Mouse (Mus musculus) hindbrain, embryonic 16.5 days (tissue): ENCODE measurements around the gene Prss44. TPM values are rescaled to one million over a fixed set of nuclear protein-coding genes. Genes with fewer than 3 reads are reported as not detected.

ENCODE experiments used
- ATAC-seq: fragments of 200-750 bp; cut with Nextera tagmentation; 2 replicates; pipeline ENCODE4 v1.8.0; 2017; ENCODE audit warnings: moderate TSS enrichment, moderate library complexity
- H3K27ac ChIP-seq: fragments of 300-500 bp; sonication (generic); 2 replicates; pipeline ENCODE4 v1.5.1; 2014; ENCODE audit warnings: low read depth, mild to moderate bottlenecking, control low read depth, low read length, moderate library complexity
- H3K27me3 ChIP-seq: fragments of 300-500 bp; sonication (generic); replicated peaks from 2 replicates; pipeline ENCODE4 v1.6.1; 2014; ENCODE audit warnings: low read length; ENCODE audit not compliant: control insufficient read depth, insufficient read depth
- H3K36me3 ChIP-seq: fragments of 300-500 bp; sonication (generic); 2 replicates; pipeline ENCODE4 v1.6.1; 2014; ENCODE audit warnings: mild to moderate bottlenecking, low read length, moderate library complexity, mixed read lengths; ENCODE audit not compliant: control insufficient read depth, insufficient read depth
- H3K4me1 ChIP-seq: fragments of 300-500 bp; sonication (generic); 2 replicates; pipeline ENCODE4 v1.6.1; 2014; ENCODE audit warnings: low read depth, low read length; ENCODE audit not compliant: control insufficient read depth, insufficient read depth
- H3K4me2 ChIP-seq: fragments of 300-500 bp; sonication (generic); 2 replicates; pipeline ENCODE4 v1.6.1; 2014; ENCODE audit warnings: mild to moderate bottlenecking, low read length, control low read depth, moderate library complexity
- H3K4me3 ChIP-seq: fragments of 300-500 bp; sonication (generic); 2 replicates; pipeline ENCODE4 v1.5.1; 2014; ENCODE audit warnings: mild to moderate bottlenecking, low read length, control low read depth, moderate library complexity
- H3K9ac ChIP-seq: fragments of 300-500 bp; sonication (generic); 2 replicates; pipeline ENCODE4 v1.6.1; 2014; ENCODE audit warnings: low read depth, mild to moderate bottlenecking, control low read depth, low read length, moderate library complexity
- H3K9me3 ChIP-seq: fragments of 300-500 bp; sonication (generic); 2 replicates; pipeline ENCODE4 v1.6.1; 2014; ENCODE audit warnings: mild to moderate bottlenecking, low read length, moderate library complexity; ENCODE audit not compliant: control insufficient read depth
- WGBS: fragments of 180-500 bp; shearing (Covaris S2); extraction: QIAGEN DNeasy Blood & Tissue Kit; methylation state at CpG from one replicate; pipeline ENCODE4 v1.1.7; 2014; 5-methylcytosine and 5-hydroxymethylcytosine counted together
- polyA plus RNA-seq: library from polyadenylated mRNA; unstranded; fragments of >200 nt; fragmentation: Nextera tagmentation; extraction: Ambion mirVana; gene quantifications from 2 replicates; pipeline ENCODE4 v1.2.1, GENCODE M21; 2015

Gene Prss44
- polyA plus RNA-seq, result not detected in 2 replicates

DNA sequence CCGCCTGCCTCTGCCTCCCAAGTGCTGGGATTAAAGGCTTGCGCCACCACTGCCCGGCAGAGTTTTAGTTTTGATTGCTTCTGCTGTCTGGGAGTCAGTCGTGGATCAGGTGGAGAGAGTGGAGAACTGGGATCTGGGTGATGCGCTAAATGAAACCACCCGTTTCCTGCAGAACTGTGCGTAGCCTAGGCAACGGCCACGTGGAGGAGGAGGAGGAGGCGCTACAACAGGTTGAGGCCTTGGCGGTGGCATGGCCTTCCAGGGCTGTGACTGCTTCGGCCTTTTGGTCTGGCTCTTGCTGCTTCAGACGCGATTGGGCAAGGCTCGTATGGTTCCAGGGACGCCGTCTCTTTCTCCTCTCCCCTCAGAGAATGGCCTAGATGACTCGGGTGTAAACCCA is at the start of gene Prss44:
TSS of gene Prss44 (plus strand) at position 206 of the 400 bp plus-strand sequence.
- Histone ChIP-seq H3K4me1 (no peaks in the 10 kb centered on the region), H3K36me3 (no peaks in the 10 kb centered on the region), H3K4me3 (no peak within 1 kb of the TSS), H3K27ac (no peak within 1 kb of the TSS), H3K9ac (no peak within 1 kb of the TSS), H3K9me3 (no peaks in the 10 kb centered on the region), H3K4me2 (no peak within 1 kb of the TSS), H3K27me3 (no peaks in the 10 kb centered on the region)
- 57% methylated on average over 18 of the region's 18 CpGs for WGBS
- ATAC-seq, result no peak

DNA sequence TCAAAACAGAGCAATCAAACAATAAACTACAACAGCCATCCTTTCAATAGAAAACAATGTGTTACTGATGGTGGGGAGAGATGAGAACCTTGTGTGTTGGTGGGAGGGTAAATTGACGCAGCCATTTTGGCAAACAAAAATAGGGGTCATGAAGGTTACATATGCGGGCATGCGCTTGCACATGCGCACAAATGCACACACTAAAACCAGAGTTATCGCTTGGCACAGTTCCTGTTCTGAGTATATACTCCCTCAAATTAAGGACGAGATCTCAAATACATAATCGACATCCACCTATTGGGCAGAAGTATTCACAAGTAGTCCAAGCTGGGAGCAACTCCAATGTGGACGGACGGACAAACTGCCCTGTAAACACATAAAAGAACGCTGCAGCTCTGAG is 41.5 kb upstream of the Prss44 start:
- ATAC-seq, result no peak
- H3K36me3 ChIP-seq, result no peaks in the 10 kb centered on the region
- no peak overlapping the region for H3K4me2 ChIP-seq
- no peaks in the 10 kb centered on the region for H3K4me1 ChIP-seq
- no peak overlapping the region for H3K9ac ChIP-seq
- H3K27me3 ChIP-seq, result no peaks in the 10 kb centered on the region
- 94% methylated on average over 10 of the region's 10 CpGs for WGBS
- no peak overlapping the region for H3K27ac ChIP-seq
- no peak overlapping the region for H3K4me3 ChIP-seq
- no peaks in the 10 kb centered on the region for H3K9me3 ChIP-seq

DNA sequence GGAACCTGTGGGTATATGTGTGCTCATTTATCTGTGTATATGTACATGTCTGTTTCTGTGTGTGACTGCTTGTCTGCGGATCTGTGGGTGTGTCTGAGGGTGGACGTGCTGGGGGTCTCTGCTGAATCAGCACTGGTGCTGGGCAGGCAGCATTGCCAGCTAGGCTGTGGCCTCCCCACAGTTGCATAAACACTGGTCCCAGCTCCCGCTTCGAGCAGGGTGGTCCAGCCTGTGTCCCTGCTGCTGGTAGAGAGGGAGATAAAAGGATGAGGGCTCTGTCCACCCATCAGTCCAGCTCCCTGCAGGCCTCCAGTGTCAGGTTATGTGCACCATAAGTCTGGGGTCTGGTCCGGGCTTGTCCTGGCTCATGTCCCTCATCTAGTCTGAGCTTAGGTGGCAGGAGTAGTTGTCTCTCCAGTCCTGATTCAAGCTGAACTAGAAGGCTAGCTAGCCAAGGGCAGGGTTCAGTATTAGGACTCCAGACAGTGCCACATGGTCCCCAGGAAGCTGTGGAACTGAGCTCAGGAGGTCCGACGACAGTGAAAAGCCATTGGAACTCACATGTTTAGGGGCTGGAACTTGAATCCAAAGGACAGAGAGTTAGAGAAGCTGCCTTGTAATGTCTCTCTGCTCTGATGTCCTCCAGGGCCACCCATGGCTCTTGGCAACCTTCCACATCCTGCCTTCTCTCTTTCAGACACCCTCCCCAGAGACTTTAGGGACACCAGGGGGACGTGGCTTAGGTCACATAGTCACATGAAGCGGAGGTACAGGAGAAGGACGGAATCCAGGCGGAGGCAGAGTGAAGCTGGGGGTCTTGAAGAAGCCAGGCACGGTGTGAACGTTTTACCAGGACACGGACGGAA is 39.2 kb upstream of the Prss44 start:
- no peak overlapping the region for H3K4me3 ChIP-seq
- ATAC-seq, result no peak
- no peak overlapping the region for H3K4me2 ChIP-seq
- H3K36me3 ChIP-seq, result no peaks in the 10 kb centered on the region
- no peaks in the 10 kb centered on the region for H3K9me3 ChIP-seq
- H3K27me3 ChIP-seq, result no peaks in the 10 kb centered on the region
- WGBS, result 74% methylated on average over 15 of the region's 15 CpGs
- H3K9ac ChIP-seq, result peak overlapping the region; percentile 9; the same call in 1 of the 2 replicates
- H3K27ac ChIP-seq, result no peak overlapping the region
- no peaks in the 10 kb centered on the region for H3K4me1 ChIP-seq

DNA sequence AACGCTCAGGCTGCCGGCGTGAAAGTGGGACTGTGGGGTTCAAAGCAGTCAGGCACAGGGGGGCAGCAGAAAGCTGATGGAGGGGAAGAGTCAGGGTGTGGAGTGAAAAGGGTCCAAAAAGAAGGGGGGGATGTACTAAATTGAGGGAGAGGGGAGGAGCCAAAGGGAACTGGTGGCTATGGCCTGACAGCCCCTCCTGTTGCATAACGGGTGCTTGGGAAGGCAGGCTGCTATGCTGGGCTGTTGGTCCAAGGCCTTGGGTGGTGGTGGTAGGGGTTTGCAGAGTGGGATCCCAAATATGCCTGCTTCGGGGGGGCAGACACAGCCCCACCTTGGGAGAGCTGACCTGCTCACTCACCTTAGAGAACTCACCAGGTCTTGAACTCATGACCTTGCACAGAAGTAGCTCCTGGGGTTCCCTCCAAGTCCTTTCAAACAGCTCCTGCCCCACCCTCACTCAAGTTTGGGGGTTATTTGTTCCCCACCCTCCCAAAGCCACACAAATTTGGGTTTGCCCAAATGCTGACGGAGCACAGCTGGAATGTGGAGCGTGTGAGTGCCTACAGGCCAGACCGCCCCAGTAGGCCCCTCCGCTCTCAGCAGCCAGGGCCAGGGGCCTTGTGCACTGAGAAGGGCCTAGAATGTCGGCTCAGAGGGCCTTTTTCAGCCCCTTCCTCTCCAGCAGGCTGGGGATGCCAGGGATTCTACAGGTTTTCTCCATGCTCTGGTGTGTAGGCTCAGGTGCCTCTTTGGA is 38.3 kb upstream of the Prss44 start:
- Histone ChIP-seq H3K9ac (no peak overlapping the region), H3K36me3 (no peaks in the 10 kb centered on the region), H3K4me3 (no peak overlapping the region), H3K27ac (no peak overlapping the region), H3K4me2 (no peak overlapping the region), H3K4me1 (peaks cover 2% of the 10 kb centered on the region; the same call in 1 of the 2 replicates), H3K27me3 (no peaks in the 10 kb centered on the region), H3K9me3 (no peaks in the 10 kb centered on the region)
- 80% methylated on average over 10 of the region's 10 CpGs for WGBS
- ATAC-seq, result no peak

DNA sequence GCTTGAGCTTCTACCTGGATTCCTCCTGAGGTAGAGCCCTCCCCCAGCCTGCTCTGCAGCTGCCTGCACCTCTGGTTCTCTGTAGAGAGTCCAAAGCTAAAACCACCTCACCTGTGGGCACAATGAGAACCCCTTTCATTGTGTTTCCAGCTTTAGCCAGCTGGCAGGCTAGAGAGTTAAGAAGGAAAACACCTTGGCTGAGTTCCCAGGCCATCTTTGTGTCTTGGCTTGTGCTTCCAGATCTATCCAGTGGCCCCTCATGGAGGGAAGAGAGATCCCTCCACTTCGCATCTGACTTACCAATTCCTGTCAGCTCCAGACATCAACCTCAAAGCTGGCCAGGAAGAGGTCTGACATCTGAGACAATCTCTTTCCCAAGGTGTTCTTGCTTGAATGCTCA is 35.7 kb upstream of the Prss44 start:
- H3K4me1 ChIP-seq, result peaks cover 5% of the 10 kb centered on the region; the same call in 1 of the 2 replicates
- no peaks in the 10 kb centered on the region for H3K27me3 ChIP-seq
- no peaks in the 10 kb centered on the region for H3K9me3 ChIP-seq
- H3K4me3 ChIP-seq, result no peak overlapping the region
- H3K9ac ChIP-seq, result no peak overlapping the region
- H3K36me3 ChIP-seq, result no peaks in the 10 kb centered on the region
- no peak for ATAC-seq
- WGBS, result 75% methylated on average over 1 of the region's 1 CpGs
- H3K27ac ChIP-seq, result no peak overlapping the region
- no peak overlapping the region for H3K4me2 ChIP-seq

DNA sequence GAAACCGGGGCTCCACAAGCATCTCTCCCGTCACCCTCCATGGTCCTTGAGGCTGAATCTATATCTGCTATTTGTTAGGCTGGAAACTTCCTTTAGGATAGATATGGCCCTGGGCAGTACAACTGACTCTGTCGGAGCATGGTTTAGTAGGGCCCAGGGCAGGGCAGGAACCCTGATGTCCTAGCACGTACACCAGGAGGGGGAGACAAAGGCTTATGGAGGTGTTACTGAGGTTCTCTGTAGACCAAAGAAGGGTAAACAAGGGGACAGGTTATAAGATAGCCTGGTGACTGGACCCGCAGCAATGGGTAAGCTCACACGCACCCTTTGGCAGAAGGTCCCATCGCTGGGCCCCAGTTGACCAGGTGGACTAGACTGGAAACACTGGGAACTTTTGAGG is 35.2 kb upstream of the Prss44 start:
- H3K36me3 ChIP-seq, result no peaks in the 10 kb centered on the region
- H3K4me1 ChIP-seq, result peaks cover 5% of the 10 kb centered on the region; the same call in 1 of the 2 replicates
- 87% methylated on average over 7 of the region's 7 CpGs for WGBS
- no peak overlapping the region for H3K9ac ChIP-seq
- H3K4me3 ChIP-seq, result no peak overlapping the region
- H3K4me2 ChIP-seq, result no peak overlapping the region
- H3K27ac ChIP-seq, result no peak overlapping the region
- no peaks in the 10 kb centered on the region for H3K27me3 ChIP-seq
- no peak for ATAC-seq
- H3K9me3 ChIP-seq, result no peaks in the 10 kb centered on the region

DNA sequence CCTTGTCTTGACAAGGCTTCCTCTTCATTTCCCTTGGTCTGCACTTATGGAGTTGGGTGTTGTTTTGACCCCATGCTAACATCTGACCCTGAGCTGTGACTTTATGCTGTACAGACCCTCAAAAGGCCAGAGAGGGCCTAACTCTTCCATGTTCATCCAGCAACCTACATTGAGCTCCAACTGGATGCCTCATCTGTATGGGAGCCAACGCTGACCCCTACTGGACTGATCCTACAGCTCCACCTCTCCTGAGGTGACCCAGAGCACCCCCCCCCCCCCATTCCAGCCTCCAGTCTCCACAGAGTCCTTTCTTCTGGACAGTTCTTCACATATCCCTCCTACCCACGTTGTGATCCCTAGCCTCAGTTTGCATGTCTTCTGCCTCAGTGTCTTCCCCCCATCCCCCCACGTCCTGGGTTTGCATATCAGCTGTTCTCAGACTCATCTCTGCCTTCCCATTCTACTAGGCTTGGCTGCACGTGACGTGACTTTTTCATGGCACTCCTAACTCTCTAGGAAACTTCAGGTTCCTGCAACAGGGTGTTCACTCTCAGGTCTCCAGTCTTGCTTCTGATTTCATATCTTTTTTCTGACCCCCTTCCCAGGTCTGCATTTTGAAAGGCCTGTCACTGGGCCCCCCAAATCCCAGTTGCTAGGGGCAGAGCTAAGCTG is 34.4 kb upstream of the Prss44 start:
- H3K9me3 ChIP-seq, result no peaks in the 10 kb centered on the region
- H3K4me2 ChIP-seq, result no peak overlapping the region
- H3K4me3 ChIP-seq, result no peak overlapping the region
- peaks cover 5% of the 10 kb centered on the region; the same call in 1 of the 2 replicates for H3K4me1 ChIP-seq
- 53% methylated on average over 5 of the region's 5 CpGs for WGBS
- H3K36me3 ChIP-seq, result no peaks in the 10 kb centered on the region
- no peak overlapping the region for H3K27ac ChIP-seq
- ATAC-seq, result no peak
- no peaks in the 10 kb centered on the region for H3K27me3 ChIP-seq
- H3K9ac ChIP-seq, result no peak overlapping the region

DNA sequence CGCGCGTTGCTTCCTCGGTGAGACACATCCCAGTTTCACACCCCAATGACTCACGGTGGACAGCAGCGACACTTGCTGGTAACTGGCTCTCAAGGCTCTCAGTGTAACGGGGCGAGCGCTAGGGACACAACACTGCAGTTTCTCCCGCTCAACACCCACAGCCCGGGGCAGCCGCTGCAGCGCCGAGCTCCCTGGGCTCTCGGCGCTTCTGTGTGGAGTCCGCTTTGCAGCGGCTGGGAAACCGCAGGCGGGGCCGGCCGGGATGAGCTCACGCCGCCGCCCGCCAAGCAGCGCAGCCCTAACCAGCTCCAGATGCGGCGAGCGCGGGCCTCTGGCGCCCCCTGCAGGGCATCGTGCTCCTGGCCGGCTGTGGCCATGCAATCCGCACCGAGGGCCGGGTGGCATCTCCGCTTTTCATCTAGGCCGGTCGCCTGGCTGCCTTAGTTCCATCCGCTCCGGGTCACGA is 32.5 kb upstream of the Prss44 start:
- peak; percentile 97 for ATAC-seq
- H3K9ac ChIP-seq, result peak overlapping the region; percentile 84
- no peaks in the 10 kb centered on the region for H3K27me3 ChIP-seq
- H3K27ac ChIP-seq, result peak overlapping the region; percentile 88
- peak overlapping the region; percentile 59 for H3K4me3 ChIP-seq
- WGBS, result under 1% methylated on average over 42 of the region's 43 CpGs
- H3K36me3 ChIP-seq, result no peaks in the 10 kb centered on the region
- H3K9me3 ChIP-seq, result no peaks in the 10 kb centered on the region
- H3K4me2 ChIP-seq, result peak overlapping the region; percentile 62
- H3K4me1 ChIP-seq, result peaks cover 5% of the 10 kb centered on the region; the same call in 1 of the 2 replicates
